Mouse (Mus musculus) adrenal gland (tissue): ENCODE measurements around the gene Il1r1.

ENCODE experiments used
- intact Hi-C: fragments of 180-260 bp; cut with DNase I; formaldehyde crosslinking; loops from one replicate; pipeline ENCODE4 v1.15.1; 2025

Il1r1 gene

DNA sequence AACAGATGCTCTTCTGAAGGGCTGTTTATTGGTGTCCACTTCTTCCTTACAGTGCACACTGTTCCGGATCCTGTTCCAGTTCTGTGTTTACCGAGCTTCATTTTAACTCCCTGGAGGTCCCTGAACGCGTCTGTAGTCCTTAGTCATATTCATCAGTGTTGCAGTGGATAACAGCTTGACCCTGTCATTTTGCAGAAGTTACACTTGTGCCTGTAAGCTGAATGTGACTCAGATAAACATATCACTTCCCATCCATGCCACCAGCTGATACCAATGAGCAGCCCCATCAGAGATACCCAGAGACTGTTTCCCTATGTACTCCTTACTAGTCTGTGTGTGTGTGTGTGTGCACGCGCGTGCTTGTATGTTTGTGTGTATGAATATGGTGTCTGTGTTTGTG is 5.5 kb downstream of the Il1r1 start:
- intact Hi-C loops = no loop called here

DNA sequence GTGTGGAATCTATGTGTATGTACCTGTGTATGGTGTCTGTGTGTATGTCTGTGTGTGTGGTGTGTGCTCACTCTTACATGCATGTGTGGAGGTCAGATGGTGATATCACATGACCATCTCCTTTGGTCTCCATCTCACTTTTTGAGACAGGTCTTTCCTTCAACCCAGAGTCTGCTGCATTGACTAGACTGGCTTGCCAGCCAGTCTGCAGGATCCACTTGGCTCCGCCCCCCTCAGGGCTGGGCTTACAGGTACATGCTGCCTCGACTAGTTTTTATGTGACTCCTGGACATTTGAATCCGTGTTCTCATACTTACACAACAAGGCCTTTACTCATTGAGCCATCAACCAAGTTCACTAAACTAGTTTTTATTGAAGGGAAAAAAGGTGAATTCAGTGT is 6.2 kb downstream of the Il1r1 start:
- intact Hi-C loops = no loop called here

DNA sequence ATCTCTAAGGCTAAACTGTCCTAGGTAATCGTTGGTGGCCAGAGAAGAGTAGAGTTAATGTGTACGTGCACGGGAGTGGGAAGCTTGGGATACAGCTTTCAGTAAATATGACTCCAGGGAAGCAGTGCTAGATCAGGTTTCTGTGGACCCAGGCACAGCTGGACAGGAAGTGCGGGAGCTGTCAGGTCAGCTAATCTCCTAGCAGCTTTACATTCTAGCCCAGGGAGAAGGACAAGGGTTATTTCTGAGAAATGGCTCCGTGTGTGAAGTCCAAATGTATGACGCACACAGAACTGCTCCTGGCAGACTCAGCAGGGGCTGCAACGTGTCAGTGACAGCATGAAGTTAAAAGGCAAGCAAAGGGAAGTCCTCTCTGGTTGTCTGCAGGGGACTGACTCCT is 8.3 kb downstream of the Il1r1 start:
- intact Hi-C loops = no loop called here

DNA sequence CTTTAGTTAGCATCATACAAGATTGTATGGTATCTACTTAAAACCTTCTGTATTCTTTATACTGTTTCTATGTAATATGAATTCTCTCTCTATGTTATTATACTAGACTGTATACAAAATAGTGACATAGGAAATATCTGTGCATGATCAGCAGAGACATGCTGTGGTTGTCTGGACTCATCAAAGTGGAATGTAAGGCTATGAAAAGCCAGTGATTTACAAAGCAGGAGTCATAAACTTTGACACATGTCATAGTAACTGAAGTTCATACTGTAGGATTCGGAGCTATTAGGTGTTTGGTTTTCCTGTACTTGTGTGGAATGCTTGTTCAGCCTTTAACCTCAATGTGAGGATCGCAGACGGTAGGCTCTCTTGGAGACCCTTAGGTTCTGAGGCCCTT is 8.7 kb downstream of the Il1r1 start:
- intact Hi-C loops = no loop called here

DNA sequence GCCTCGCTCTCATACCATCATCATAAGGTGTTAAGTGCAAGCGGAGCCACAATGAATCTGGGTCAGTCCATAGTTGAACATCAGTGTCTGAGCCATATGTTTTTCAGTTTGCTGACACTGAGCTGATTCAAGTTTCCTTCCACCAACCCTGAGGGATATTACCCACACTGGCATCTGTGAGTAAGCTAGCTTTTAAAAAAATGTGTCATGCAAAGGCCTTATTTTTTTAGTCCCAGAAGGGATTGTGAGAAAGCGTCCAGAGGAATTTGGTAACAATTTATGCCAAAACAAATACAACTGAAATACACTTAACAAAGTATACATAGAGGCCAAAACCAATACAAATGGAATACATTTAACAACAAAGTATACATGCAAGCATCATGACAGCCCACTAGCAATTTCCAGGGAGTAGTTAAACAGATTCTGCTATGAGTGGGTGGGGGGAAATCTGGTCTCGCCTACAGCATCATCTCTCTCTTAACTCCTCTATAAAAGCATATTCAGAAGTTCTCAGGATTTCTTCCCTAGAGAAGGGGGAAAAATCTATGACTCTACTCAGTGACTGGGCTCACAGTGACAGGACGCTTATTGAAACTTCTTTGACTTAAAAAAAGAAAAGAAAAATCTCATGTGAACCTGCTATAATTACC is 10.8 kb downstream of the Il1r1 start:
- intact Hi-C loops = no loop called here

DNA sequence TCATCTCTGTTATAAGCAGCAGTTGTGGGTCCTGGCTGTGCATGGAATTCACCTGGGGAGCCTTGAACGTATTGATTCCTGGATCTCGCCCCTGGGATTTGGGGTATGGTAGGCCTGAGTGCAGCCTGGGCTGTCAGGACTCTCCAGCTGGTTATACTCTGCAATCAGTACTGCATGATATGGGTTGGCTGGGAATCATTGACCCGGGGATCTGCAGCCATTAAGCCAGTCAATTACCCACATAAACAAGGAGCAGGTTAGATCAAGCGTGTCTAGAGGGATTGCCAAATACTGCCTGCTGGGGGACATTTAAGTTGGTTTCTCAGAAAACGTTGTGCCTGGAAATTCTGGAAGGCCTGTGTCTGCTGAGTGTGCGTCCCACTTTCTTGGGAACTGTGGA is 11.8 kb downstream of the Il1r1 start:
- intact Hi-C loops = no loop called here

DNA sequence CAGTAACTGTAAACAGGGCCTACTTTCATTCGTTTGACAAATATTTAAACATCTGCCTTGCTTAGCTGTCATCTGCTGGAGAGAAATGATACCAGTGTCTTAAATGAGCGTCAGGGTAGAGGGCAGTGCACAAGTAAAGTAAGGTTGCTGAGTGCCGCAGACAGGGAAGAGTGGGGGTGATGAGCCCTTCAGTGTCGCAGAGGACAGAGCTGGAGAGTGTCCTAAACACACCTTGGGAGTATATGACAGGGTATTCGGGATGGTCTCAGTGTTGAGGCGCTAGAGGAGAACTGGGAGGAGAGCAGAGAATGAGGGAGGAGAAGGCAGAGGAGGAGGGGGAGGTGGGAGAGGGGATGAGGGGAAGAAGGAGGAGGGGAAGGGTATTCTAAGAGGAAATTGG is 12.2 kb downstream of the Il1r1 start:
- intact Hi-C loops = no loop called here

DNA sequence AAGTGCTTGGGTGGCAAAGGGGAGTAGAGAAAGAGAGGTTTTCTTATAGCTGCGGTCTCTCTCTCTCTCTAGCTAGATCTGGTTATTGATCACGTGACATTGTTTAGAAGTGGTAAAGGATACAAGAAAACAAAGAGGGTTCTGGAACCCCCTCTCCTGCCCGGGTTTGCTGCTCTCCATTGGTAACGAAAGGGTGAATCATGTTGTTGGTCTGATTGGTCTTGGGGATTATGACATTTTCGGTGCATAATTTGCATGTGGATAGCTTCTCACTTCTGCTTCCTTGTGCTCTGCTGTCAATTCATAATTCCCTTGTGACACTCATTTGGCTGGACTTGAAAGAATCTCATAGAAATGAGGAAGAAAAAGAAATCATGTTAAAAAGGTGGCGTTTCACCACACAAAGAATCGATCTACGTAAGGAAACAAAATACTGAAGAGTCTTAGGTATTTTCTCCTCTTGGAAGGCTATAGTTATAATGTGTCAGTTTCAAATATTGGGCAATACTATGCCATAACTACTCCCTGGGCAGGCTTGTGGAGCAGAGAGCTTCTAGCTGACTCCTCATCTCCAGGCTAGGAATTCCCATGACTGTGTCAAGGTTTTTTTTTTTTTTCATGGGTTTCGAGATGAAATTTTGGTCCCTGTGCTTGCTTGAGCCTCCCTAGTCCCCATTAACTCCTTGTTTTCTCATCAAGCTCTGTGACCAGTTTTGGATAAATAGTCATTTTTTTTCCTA is 15.6 kb downstream of the Il1r1 start:
- intact Hi-C loops = no loop called here

DNA sequence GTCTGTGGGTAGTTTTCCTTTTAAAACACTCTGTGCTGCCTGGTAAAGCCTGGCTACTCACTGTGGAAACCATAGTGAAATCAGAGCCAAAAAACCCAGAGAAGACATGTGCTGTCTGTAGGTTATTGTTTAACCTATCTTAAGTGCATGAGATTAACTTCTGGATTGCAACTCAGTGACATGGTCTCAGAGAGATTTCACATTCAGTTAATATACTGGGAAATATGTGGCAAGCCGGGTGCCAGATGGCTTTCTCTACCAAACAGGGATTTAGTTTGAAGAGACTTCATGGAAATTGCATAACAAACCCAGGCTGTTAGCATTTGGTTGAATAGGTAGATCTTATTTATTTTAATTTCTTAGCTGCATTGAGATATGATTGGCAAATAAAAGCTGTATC is 17.8 kb downstream of the Il1r1 start:
- intact Hi-C loops = no loop called here

DNA sequence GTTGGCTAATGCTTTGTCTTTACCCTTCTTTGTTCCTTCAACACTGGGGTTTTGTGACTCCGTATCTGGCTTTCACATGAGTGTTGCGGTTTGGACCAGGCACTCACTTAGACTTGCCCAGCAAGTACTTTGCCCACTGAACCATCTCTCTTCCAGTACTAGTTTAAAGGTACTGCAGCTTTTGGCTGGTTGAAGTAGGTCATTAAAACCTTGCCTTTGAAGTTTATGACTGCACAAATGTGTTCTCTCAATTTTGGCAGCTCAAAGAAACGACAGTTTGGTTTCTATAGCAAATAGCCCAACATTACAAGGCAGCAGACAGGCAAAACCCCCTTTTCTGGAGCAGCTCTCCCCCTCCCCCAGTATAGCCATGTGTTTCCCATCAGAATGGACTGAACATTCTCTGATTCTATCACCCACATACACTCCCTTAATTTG is 18.7 kb downstream of the Il1r1 start:
- intact Hi-C loops = no loop called here

DNA sequence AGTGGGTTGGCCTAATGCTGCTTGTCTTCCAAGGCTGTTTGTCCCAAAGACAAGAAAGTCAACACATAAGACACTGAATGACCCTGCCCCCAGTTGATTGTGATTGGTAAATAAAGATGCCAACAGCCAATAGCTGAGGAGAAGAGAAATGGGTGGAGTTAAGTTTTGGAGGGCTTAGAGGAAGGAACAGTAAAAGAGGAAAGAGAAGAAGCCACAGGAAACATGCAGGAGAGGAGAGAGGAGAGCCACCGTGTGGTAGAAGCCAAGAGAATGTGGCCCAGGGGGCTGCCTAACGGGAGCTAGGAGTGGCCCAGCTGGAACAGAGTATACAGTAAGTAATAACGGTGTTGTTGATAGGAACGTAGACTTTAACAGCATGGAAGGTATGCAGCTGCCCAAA is 25.5 kb downstream of the Il1r1 start:
- intact Hi-C loops = no loop called here

DNA sequence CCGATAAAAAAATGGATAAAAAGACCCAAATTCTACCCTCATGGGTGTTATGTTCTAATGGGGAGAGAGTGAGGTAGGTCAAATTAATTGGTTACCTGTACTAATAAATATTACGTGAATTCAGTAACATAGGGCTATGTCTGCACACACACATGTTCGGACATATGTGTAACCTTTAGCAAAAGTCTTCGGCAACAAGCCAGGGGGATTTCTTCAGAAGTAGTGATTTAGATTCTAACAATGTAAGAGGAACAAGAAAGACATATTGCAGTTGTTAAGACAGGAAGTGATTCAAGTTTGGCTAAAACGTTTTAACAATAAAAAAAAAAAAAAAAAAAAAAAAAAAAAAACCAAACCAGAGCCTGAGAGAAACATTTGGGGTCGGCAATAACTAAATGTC is 27.6 kb downstream of the Il1r1 start:
- intact Hi-C loops = no loop called here

DNA sequence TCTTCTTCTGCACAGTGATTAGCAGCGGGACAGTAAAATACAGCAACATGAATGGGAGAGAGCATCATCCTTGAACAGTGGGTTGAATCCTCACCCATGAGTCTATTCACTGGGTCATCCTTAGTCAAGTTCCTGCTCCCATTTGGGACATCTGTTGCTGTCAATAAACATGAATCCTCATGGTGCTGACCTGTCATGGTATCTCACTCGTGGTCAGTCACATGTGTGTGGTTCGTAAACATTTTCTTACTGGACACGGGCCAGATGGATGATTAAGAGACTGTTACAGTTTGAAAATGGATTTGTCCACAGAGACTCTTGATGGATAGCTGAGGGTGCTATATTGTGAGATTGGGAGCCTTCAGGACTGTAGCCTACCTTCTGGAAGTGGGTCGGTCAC is 29.1 kb downstream of the Il1r1 start:
- intact Hi-C loops = no loop called here

DNA sequence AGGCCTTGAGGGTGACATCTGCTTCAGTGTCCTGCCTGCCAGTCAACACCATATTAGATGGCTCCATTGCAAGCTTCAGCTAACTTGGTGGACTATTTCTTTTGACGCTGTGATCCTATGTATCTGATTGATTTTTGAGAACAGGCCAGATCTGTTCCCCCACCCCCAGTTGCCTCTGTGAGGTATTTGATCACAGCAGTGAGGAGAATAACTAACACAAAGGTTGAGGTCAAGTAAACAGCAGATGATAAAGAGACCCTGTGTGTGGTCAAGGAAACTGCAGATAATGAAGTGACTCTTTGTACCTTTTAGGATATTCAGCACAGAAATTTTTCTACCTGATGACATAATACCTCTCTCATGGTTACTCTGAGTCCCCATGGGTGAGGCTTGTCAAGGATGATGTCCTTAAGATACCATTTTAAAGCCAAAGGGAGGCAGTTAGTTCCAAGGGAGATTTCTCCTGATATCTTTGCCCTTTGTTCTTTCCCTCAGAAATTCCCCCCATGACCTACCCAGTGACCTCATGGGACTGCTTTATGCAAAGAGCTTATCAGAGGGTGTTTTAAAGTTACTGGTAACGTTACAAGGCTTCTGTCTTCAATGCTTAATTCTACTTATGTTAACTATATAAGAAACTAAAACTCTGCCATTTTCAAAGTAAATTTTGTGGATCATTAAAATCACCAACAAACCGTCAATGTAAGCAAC is 29.6 kb downstream of the Il1r1 start:
- intact Hi-C loops = no loop called here

DNA sequence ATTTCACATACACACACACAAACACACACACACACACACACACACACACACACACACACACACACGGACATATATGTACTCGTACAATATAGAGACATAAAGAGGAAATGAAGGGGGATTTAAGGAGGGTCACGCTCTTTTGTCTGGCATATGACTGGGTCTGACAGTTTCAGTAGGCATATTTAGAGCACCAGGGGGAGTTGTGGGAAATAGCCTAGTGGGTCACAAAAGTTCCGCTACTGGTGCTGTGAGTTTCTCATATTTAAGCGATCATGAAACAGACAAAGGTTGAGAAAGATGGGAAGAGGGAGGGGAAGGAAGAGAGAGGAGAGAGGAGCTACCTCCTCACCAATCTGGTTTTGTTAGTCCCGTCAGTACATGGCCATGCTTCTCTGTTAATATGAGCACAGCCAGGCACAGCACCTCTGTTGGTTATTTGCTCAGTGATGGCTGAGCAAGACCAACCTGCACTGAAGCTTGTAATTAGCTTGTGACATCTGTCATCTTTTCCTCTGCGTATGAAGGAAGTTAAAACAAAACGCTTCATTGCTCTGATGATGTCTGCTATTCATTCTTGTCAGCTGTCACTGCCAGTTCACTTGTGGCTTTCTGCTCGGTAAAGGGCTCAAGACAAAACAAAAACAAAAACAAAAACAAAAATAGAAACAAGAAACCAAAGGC is 37.7 kb downstream of the Il1r1 start:
- intact Hi-C loops = no loop called here

DNA sequence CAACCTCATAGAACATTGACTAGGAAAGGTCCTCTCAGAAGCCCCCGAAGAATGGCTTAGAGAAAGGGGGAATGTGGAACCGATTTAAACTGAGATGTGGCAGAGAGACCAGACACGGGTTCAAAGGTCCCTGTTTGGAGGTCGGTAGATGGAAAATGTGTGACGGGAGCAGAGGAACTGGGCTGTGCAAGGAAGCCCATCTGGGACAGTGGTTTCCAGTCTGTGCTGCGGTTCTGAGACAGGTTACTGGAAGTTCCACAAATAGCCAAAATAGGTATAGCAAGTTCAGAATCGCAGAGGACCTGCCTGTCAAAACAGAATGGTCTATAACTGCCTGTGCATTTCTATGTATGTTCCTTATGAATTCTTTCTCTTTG is 38.2 kb downstream of the Il1r1 start:
- intact Hi-C loops = no loop called here

DNA sequence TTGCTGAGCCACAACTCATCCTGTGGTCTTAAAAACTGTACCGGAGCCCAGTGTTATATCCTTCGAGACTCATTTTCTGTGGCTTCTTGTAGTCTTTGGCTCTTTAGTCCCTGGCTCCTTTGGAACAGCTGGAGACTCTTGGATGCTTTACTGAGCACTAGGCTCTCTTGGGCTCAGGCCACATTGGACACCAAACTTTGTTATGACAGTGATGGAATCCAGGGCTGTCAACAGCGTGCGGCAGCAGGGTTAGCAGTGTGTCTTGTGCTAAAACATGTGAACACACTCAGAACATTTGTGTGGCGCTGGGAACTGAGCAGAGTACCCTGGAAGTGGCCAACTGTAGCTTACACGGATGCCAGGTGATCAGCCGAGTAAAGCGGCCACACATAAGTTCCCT is 38.8 kb downstream of the Il1r1 start:
- intact Hi-C loops = no loop called here

DNA sequence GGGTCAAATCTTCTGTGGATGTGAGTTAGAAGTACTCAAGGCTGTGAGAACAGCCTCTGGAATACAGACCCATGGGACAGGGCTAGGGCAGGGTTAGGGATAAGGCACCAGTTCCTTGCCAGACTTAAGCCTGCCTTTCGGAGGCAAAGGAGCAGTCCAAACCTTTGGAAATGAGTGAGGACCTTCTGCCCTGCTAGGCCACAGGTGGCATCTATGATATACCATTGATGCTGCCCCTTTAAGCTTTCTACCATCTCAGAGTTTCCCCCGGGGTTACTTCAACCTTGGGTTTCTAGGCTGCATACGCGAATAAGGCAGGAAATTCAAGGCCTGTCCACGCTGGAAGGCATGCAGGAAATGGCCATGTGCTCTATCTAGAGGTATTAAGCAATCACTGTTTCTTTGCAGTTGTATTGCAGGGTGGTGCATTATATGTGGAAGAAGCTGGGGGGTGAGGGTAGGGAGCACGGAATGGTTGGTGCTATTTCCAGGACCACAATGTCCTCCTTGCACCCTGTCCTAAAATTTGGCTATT is 40.5 kb downstream of the Il1r1 start:
- intact Hi-C loops = no loop called here

DNA sequence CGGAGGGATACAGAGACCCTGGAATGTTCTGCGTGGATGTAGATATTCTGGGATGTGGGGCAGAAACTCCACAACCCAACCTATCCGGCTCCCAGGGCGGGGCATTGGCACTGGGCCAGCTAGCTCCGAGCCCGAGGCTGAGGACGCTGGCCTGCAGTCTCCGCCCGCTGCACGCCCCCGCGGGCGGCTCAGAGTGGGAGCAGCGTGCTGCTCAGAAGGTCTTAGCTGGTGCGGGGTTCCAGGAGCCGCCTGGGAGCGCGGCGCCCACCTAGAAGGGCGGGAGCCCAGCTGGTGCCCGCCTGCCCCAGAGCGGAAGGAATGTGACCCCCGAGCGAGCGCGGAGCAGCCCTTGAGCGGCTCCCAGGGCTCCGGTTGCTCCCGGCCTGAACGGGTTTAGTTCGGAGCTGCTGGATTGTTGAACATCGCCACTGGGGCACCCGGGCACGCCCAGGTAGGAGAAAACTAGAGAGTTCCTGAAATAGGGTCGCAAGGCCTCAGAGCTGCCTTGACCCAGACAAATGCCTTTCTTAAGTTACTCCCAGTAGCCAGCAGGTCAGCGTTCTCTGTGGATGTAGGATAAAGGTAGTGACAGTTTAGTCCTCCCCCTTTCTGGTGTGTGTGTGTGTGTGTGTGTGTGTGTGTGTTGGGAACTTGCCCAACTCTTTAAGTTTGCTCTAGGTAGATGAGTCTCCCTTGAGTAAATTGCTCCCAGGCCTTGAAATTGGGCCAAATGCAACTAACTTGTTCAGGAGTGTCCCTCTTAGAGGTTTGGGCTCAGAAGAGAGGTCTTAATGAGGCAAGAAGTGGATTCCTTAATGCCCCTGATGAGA is 41.8 kb downstream of the Il1r1 start:
- intact Hi-C loops = no loop called here

DNA sequence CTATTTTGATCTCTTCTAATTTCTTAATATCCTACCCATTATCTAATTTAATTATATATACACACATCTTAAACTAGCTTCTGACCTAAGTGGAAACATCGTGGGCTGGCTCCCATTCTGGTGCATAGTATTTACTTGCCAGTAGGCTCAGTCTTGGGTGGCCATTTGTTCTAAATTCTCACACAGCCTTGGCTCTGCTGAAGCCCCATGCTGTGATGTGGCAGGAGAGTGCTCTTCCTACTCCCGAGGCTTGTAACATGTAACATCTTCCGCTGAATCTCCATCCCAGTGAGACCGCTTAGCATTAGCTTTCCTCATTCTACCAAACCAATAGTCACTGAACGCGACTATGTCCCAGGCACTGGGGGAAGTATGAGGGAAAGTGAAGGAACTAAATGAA is 43.0 kb downstream of the Il1r1 start:
- intact Hi-C loops = no loop called here

DNA sequence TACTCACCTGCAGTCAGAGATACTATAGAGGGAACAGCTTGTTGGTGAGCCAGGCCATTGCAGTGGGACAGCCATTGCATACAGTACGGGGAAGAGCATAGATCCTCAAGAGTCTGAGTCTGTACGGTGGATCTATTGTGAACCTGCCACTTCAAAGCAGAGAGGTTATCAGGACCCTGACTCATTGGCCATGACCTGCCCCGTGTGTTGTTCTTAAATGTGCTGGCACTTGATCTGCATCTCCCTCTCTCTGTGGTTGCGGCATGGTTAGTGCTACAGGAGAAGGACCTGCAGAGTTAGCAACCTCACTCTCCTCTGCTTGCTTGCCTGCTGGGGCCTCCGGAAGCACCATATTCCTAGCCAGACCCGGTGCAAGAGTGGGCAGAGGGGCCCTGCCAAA is 43.7 kb downstream of the Il1r1 start:
- intact Hi-C loops = no loop called here
